Mouse (Mus musculus): Measurements from ENCODE around the gene Etaa1.

GRCm38 (mm10) chr11:17981246-17981645 is 27.6 kb upstream of the Etaa1 start:
- TF ChIP-seq MXI1 (IDR thresholded peaks at IDR 0.05; ENCODE audit: low read depth, low read length): no peak
- TF ChIP-seq POLR2A (IDR thresholded peaks at IDR 0.05; ENCODE audit: control insufficient read depth in 1 of 2, insufficient read depth in 1 of 2, low read depth in 1 of 2, low read length in 2 of 2, poor library complexity in 1 of 2): no peak
- TF ChIP-seq MEF2A (IDR thresholded peaks at IDR 0.05; ENCODE audit: extremely low read depth, insufficient replicate concordance, low read depth, low read length, poor library complexity, severe bottlenecking): no peak
- TF ChIP-seq CHD2 (IDR thresholded peaks at IDR 0.05; ENCODE audit: low read length): no peak
- no peak for TF ChIP-seq GATA1 (IDR thresholded peaks at IDR 0.05; ENCODE audit: low read depth, low read length)
- no peak for TF ChIP-seq CTCF (IDR thresholded peaks at IDR 0.05 in 2 of 3, conservative IDR thresholded peaks at IDR 0.05 in 1 of 3; ENCODE audit: control insufficient read depth in 1 of 3, insufficient read depth in 1 of 3, low read depth in 2 of 3, low read length in 3 of 3, poor library complexity in 1 of 3, severe bottlenecking in 1 of 3)
- no peak for TF ChIP-seq POLR2AphosphoS5 (IDR thresholded peaks at IDR 0.05; ENCODE audit: borderline replicate concordance, low read depth, low read length)
- TF ChIP-seq ZNF384 (IDR thresholded peaks at IDR 0.05; ENCODE audit: low read depth, low read length): no peak
- TF ChIP-seq UBTF (IDR thresholded peaks at IDR 0.05; ENCODE audit: borderline replicate concordance, insufficient read depth, low read depth, low read length): no peak
- no peak for TF ChIP-seq NELFE (IDR thresholded peaks at IDR 0.05; ENCODE audit: low read depth, low read length)
- TF ChIP-seq TAL1 (IDR thresholded peaks at IDR 0.05; ENCODE audit: low read length): no peak
- TF ChIP-seq USF1 (IDR thresholded peaks at IDR 0.05; ENCODE audit: low read depth, low read length): no peak
- no peak for TF ChIP-seq MAZ (IDR thresholded peaks at IDR 0.05; ENCODE audit: low read depth, low read length)

All from MEL (cell line).